Mouse (Mus musculus) erythroblast, embryonic 14.5 days (primary cell): Measurements from ENCODE around the gene Gnb3.

Source experiments
- GATA1 ChIP-seq: IDR thresholded peaks from 2 replicates; pipeline ENCODE4 v1.6.1; 2012; ENCODE audit warnings: low read length, inconsistent platforms, mixed read lengths
- TAL1 ChIP-seq: IDR thresholded peaks from 3 replicates; pipeline ENCODE4 v1.6.1; 2012; ENCODE audit warnings: low read length, inconsistent platforms, mixed read lengths

DNA sequence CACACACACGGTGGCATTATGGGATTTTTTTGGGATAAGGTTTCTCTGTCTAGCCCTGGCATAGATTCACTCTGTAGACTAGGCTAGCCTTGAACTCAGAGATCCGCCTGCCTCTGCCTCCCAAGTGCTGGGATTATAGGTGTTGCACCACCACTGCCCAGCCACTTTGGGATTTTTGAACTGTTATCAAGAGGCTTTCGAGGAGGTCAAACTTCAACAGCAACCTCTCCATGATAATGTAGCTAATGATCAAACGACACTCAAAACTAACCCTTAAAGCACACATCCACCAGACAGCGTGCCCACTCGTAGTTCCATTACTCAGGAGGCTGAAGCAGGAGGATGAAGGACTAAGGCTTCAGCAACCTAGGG is 32.1 kb downstream of the Gnb3 start:
- TF ChIP-seq TAL1 (no peak), GATA1 (no peak)
